Mouse (Mus musculus): ENCODE data around the gene Taar9.

DNA sequence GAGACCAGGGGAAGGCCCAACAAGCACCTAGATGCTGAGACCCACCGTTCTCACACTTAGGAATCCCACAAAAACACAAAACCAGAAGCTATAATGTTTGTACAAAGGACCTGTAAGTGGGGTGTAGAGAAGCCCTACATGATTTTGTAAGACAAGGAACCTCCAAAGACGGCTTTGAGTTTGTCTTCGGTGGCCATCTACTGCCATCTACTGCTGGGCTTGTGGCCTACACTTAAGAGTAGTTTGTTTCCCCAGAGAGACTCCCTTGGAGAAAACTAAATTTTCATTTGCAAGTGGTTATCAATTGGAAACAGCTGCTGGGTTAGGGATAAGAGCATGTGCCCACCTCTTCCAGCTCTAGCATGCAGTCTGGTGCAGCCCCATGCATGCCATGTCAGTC is 29.2 kb downstream of the Taar9 start:
- TF ChIP-seq CTCF (conservative IDR thresholded peaks at IDR 0.05; ENCODE audit: low read length) (peak; percentile 16; the same call in 1 of the 2 replicates), NANOG (IDR thresholded peaks at IDR 0.05; ENCODE audit: borderline replicate concordance, low read length) (no peak)

All from E14TG2a.4 (cell line).